Mouse (Mus musculus) stomach, postnatal 0 days (tissue): ENCODE results near the gene Spata18.

ENCODE experiments used
- CTCF ChIP-seq: IDR thresholded peaks from 2 replicates; pipeline ENCODE4 v1.5.1; 2016; ENCODE audit warnings: antibody characterized with exemption, low read depth, mild to moderate bottlenecking, moderate library complexity
- EP300 ChIP-seq: optimal IDR thresholded peaks from 2 replicates; pipeline ENCODE3; 2016; ENCODE audit warnings: antibody characterized with exemption

DNA sequence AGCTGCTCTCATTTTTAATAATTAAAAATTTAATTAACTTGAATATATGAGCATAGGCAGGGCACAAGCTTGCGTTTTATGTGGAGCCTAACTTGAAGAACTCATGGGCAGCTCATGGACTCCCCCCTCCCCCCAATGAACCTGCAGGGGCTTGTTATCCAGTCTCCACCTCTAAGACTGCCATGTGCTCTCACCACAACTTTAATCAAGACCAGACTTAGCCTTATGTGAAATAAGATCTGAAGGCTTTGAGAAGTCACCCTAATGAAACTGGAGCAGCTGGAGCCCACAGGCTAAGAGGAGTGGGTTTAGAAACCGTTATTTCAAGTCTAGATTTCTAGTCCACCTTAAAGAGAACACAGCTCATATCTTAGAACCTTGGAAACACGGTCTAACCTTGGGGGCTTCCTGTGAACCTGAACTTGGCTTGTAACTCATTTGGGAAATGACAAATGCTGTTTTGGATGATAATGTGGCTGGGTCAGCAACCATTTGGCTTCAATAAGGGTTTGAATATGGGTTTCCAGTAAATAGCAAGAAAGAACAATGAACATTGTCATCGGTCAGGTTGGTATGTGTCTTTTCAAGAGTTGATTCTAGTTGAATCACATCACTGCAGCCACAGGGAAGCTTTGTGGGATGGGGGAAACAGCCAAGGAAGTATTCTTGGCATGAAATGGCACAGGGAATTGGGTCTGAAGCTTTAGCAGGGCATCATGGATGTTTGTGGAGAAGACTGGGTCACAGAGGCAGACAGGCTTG is 43.3 kb downstream of the Spata18 start:
- no peak for TF ChIP-seq CTCF
- no peak for TF ChIP-seq EP300
